Mouse (Mus musculus): ENCODE results near the gene Wdr25. TPM values are rescaled to one million over a fixed set of nuclear protein-coding genes. Genes with fewer than 3 reads are reported as not detected.

The Wdr25 gene
- polyA plus RNA-seq, 1 experiment from 2014 or later: 10.2 TPM

- WGBS: 5% methylated on average over 19 of the region's 19 CpGs
- H3K27me3 ChIP-seq (ENCODE audit: control insufficient read depth, insufficient read depth, low read length): no peaks in the 10 kb centered on the region; the same call in 1 of the 2 replicates
- peak overlapping the region; percentile 13; the same call in 1 of the 2 replicates for H3K4me2 ChIP-seq (ENCODE audit: low read depth, low read length)
- no peak overlapping the region for H3K4me3 ChIP-seq (ENCODE audit: low read length)
- H3K9me3 ChIP-seq (replicated peaks; ENCODE audit: control insufficient read depth, low read length): no peaks in the 10 kb centered on the region
- H3K9ac ChIP-seq (ENCODE audit: low read length): no peak overlapping the region
- no peaks in the 10 kb centered on the region for H3K36me3 ChIP-seq (ENCODE audit: control insufficient read depth, insufficient read depth)
- no peaks in the 10 kb centered on the region for H3K4me1 ChIP-seq (ENCODE audit: control insufficient read depth, insufficient read depth, low read length)
- ATAC-seq (replicated peaks; ENCODE audit: extremely low read depth, insufficient read depth, low FRiP score): peak; percentile 60; the same call in 1 of the 2 replicates
- H3K27ac ChIP-seq (ENCODE audit: low read length): no peak overlapping the region
Observed at GRCm38 (mm10) chr12:108994436-108995031, 101.1 kb downstream of the Wdr25 start.

DNA sequence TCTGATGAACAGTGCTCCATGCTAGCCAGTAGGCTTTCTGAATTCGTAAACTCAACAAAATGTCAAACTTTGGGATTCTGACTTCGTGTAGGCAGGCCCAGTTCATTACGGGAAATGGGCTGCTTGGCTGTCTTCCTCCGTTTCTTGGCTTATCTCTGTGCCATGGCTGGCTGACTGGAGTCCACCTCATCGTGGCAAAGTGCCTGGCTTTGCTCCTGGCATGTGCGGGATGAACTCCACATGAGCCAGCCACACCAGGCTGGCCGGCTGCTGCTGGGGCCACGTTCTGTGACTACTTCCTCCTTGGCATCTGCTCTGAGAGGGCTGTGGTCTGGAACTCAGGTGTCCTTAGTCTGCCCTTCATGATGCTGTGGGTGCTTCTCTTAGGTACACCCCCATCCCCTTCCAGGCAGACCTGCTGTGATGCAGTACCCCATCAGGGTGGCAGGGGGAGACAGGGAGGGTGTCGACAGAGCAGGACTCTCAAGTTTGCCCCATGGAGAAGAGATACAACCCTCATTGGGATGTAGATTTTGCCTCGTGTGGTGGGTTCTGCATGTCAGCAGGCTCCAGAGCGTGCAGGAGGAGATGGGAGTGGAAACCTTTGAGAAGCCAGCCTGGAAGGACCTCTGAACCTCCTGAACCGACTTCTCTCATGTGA, 102.7 kb downstream of the Wdr25 start:
- Histone ChIP-seq H3K27me3 (ENCODE audit: control insufficient read depth, insufficient read depth, low read length) (no peaks in the 10 kb centered on the region; the same call in 1 of the 2 replicates), H3K9ac (ENCODE audit: low read length) (no peak overlapping the region), H3K4me3 (ENCODE audit: low read length) (no peak overlapping the region), H3K4me2 (ENCODE audit: low read depth, low read length) (no peak overlapping the region), H3K36me3 (ENCODE audit: control insufficient read depth, insufficient read depth) (no peaks in the 10 kb centered on the region), H3K27ac (ENCODE audit: low read length) (no peak overlapping the region), H3K9me3 (replicated peaks; ENCODE audit: control insufficient read depth, low read length) (no peaks in the 10 kb centered on the region), H3K4me1 (ENCODE audit: control insufficient read depth, insufficient read depth, low read length) (no peaks in the 10 kb centered on the region)
- 77% methylated on average over 12 of the region's 12 CpGs for WGBS
- ATAC-seq (replicated peaks; ENCODE audit: extremely low read depth, insufficient read depth, low FRiP score): no peak

GRCm38 (mm10) chr12:108997249-108997648, 103.8 kb downstream of the Wdr25 start:
- no peaks in the 10 kb centered on the region for H3K4me1 ChIP-seq (ENCODE audit: control insufficient read depth, insufficient read depth, low read length)
- no peaks in the 10 kb centered on the region for H3K9me3 ChIP-seq (replicated peaks; ENCODE audit: control insufficient read depth, low read length)
- H3K4me3 ChIP-seq (ENCODE audit: low read length): no peak overlapping the region
- no peaks in the 10 kb centered on the region for H3K36me3 ChIP-seq (ENCODE audit: control insufficient read depth, insufficient read depth)
- H3K4me2 ChIP-seq (ENCODE audit: low read depth, low read length): no peak overlapping the region
- ATAC-seq (replicated peaks; ENCODE audit: extremely low read depth, insufficient read depth, low FRiP score): no peak
- WGBS: 82% methylated on average over 8 of the region's 8 CpGs
- H3K27me3 ChIP-seq (ENCODE audit: control insufficient read depth, insufficient read depth, low read length): no peaks in the 10 kb centered on the region; the same call in 1 of the 2 replicates
- H3K27ac ChIP-seq (ENCODE audit: low read length): no peak overlapping the region
- H3K9ac ChIP-seq (ENCODE audit: low read length): no peak overlapping the region

- Histone ChIP-seq H3K27ac (ENCODE audit: low read length) (no peak overlapping the region), H3K9ac (ENCODE audit: low read length) (no peak overlapping the region), H3K4me2 (ENCODE audit: low read depth, low read length) (no peak overlapping the region), H3K9me3 (replicated peaks; ENCODE audit: control insufficient read depth, low read length) (no peaks in the 10 kb centered on the region), H3K4me1 (ENCODE audit: control insufficient read depth, insufficient read depth, low read length) (no peaks in the 10 kb centered on the region), H3K27me3 (ENCODE audit: control insufficient read depth, insufficient read depth, low read length) (no peaks in the 10 kb centered on the region), H3K4me3 (ENCODE audit: low read length) (no peak overlapping the region), H3K36me3 (ENCODE audit: control insufficient read depth, insufficient read depth) (no peaks in the 10 kb centered on the region)
- ATAC-seq (replicated peaks; ENCODE audit: extremely low read depth, insufficient read depth, low FRiP score): no peak
- 63% methylated on average over 7 of the region's 7 CpGs for WGBS
Observed at GRCm38 (mm10) chr12:109002978-109003377, 109.5 kb downstream of the Wdr25 start.

DNA sequence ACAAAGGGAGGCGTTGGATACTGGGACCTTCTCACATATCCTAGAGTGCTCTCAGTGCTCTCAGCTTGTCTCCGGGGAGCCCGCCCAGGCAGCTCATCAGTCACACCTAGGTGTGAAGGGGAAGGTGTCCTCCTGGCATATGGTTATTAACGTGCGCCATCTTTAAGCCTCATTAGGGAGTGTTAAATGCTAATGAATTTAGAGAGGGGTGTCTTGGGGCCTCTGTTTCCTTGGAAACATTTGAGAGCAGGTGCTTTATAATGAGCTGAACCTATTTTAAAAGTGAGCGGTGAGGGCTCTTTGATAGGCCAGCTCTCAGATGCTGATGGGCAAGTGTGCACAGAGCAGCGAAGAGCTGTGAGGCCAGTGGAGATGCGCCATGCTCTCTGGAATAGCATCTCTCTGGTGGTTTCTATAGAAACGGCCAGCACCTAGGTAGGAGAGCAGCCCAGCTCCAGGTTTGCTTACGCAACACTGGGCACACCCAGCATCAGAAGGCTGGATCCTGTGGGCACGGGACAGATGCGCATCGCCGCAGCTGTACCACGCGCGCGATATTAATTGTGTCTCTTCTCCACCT, 116.7 kb downstream of the Wdr25 start:
- no peaks in the 10 kb centered on the region for H3K9me3 ChIP-seq (replicated peaks; ENCODE audit: control insufficient read depth, low read length)
- no peaks in the 10 kb centered on the region for H3K4me1 ChIP-seq (ENCODE audit: control insufficient read depth, insufficient read depth, low read length)
- ATAC-seq (replicated peaks; ENCODE audit: extremely low read depth, insufficient read depth, low FRiP score): no peak
- no peaks in the 10 kb centered on the region for H3K27me3 ChIP-seq (ENCODE audit: control insufficient read depth, insufficient read depth, low read length)
- no peak overlapping the region for H3K27ac ChIP-seq (ENCODE audit: low read length)
- H3K4me3 ChIP-seq (ENCODE audit: low read length): no peak overlapping the region
- WGBS: 79% methylated on average over 18 of the region's 18 CpGs
- H3K9ac ChIP-seq (ENCODE audit: low read length): no peak overlapping the region
- no peaks in the 10 kb centered on the region for H3K36me3 ChIP-seq (ENCODE audit: control insufficient read depth, insufficient read depth)
- H3K4me2 ChIP-seq (ENCODE audit: low read depth, low read length): no peak overlapping the region

DNA sequence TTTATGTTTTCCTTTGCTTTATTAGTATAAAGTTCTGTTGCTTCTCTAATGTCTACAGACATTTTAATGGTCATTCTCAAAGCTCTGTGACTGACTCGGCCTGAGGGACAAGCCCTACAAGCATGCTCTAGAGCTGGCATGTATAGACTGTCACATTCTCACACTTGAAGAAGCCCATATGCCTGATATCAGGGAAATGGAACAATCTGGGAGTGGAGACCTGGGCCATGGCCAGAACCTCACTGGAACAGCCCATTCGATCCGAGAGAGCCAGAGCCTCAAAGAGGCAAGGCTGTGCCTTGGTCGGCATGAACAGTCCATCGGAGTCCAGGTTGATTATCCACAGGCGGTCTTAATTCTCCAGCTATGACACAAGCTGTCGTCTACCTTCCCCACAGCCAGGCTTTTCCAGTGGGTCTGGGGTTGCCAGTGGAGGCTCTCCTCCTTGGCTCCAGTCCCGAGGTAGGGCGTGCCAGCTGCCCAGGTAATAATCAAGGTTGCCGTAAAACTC, 128.8 kb downstream of the Wdr25 start:
- H3K4me3 ChIP-seq (ENCODE audit: low read length): no peak overlapping the region
- H3K9ac ChIP-seq (ENCODE audit: low read length): no peak overlapping the region
- H3K27ac ChIP-seq (ENCODE audit: low read length): no peak overlapping the region
- H3K4me2 ChIP-seq (ENCODE audit: low read depth, low read length): no peak overlapping the region
- H3K27me3 ChIP-seq (ENCODE audit: control insufficient read depth, insufficient read depth, low read length): no peaks in the 10 kb centered on the region
- H3K4me1 ChIP-seq (ENCODE audit: control insufficient read depth, insufficient read depth, low read length): no peaks in the 10 kb centered on the region
- 77% methylated on average over 10 of the region's 10 CpGs for WGBS
- no peaks in the 10 kb centered on the region for H3K9me3 ChIP-seq (replicated peaks; ENCODE audit: control insufficient read depth, low read length)
- ATAC-seq (replicated peaks; ENCODE audit: extremely low read depth, insufficient read depth, low FRiP score): no peak
- H3K36me3 ChIP-seq (ENCODE audit: control insufficient read depth, insufficient read depth): peaks cover 2% of the 10 kb centered on the region; the same call in 1 of the 2 replicates

- no peak overlapping the region for H3K4me3 ChIP-seq (ENCODE audit: low read length)
- H3K4me1 ChIP-seq (ENCODE audit: control insufficient read depth, insufficient read depth, low read length): no peaks in the 10 kb centered on the region
- H3K9ac ChIP-seq (ENCODE audit: low read length): no peak overlapping the region
- peaks cover 2% of the 10 kb centered on the region; the same call in 1 of the 2 replicates for H3K36me3 ChIP-seq (ENCODE audit: control insufficient read depth, insufficient read depth)
- no peak for ATAC-seq (replicated peaks; ENCODE audit: extremely low read depth, insufficient read depth, low FRiP score)
- H3K27ac ChIP-seq (ENCODE audit: low read length): no peak overlapping the region
- no peaks in the 10 kb centered on the region for H3K9me3 ChIP-seq (replicated peaks; ENCODE audit: control insufficient read depth, low read length)
- 77% methylated on average over 5 of the region's 5 CpGs for WGBS
- no peak overlapping the region for H3K4me2 ChIP-seq (ENCODE audit: low read depth, low read length)
- no peaks in the 10 kb centered on the region for H3K27me3 ChIP-seq (ENCODE audit: control insufficient read depth, insufficient read depth, low read length)
Observed at GRCm38 (mm10) chr12:109022966-109023365, 129.5 kb downstream of the Wdr25 start.

GRCm38 (mm10) chr12:109023780-109024179, 130.3 kb downstream of the Wdr25 start:
- Histone ChIP-seq H3K36me3 (ENCODE audit: control insufficient read depth, insufficient read depth) (peaks cover 2% of the 10 kb centered on the region; the same call in 1 of the 2 replicates), H3K4me1 (ENCODE audit: control insufficient read depth, insufficient read depth, low read length) (no peaks in the 10 kb centered on the region), H3K9me3 (replicated peaks; ENCODE audit: control insufficient read depth, low read length) (no peaks in the 10 kb centered on the region), H3K4me3 (ENCODE audit: low read length) (no peak overlapping the region), H3K9ac (ENCODE audit: low read length) (no peak overlapping the region), H3K4me2 (ENCODE audit: low read depth, low read length) (no peak overlapping the region), H3K27me3 (ENCODE audit: control insufficient read depth, insufficient read depth, low read length) (no peaks in the 10 kb centered on the region), H3K27ac (ENCODE audit: low read length) (no peak overlapping the region)
- no peak for ATAC-seq (replicated peaks; ENCODE audit: extremely low read depth, insufficient read depth, low FRiP score)
- 53% methylated on average over 9 of the region's 9 CpGs for WGBS

DNA sequence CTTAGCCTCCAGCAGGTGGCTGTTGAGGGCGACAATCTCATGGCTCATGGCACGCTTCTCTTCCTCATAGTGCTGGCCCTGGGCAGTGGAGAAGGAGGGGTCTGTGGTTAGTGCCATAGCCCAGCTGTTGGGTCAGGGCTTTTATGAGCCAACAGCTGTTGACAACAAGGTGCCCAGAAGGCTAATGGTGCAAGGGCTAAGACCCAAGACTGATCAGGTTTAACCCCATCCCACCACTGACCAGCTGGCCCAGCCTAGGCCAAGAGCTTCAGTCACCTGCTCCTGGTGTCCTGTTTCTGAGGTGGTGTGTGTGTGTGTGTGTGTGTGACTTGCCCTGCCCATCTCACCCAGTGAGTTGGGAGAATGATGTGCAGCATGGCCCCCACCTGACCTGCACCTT, 143.6 kb downstream of the Wdr25 start:
- 77% methylated on average over 2 of the region's 2 CpGs for WGBS
- no peak for ATAC-seq (replicated peaks; ENCODE audit: extremely low read depth, insufficient read depth, low FRiP score)
- 0 out of 2 replicates have a peak, but pooled peaks cover 2% of the 10 kb centered on the region for H3K9me3 ChIP-seq (replicated peaks; ENCODE audit: control insufficient read depth, low read length)
- no peak overlapping the region for H3K27ac ChIP-seq (ENCODE audit: low read length)
- H3K36me3 ChIP-seq (ENCODE audit: control insufficient read depth, insufficient read depth): no peaks in the 10 kb centered on the region
- no peak overlapping the region for H3K9ac ChIP-seq (ENCODE audit: low read length)
- H3K4me2 ChIP-seq (ENCODE audit: low read depth, low read length): no peak overlapping the region
- H3K4me1 ChIP-seq (ENCODE audit: control insufficient read depth, insufficient read depth, low read length): no peaks in the 10 kb centered on the region
- H3K4me3 ChIP-seq (ENCODE audit: low read length): no peak overlapping the region
- peaks cover 31% of the 10 kb centered on the region for H3K27me3 ChIP-seq (ENCODE audit: control insufficient read depth, insufficient read depth, low read length)

Data from heart, embryonic 16.5 days (tissue).